Mouse (Mus musculus): Measurements from ENCODE around the gene Atp10b.
A peak's percentile ranks its signal among the peaks of the same experiment; 100 is the strongest.
"Not testable (repeated sequence)": the region's sequence is repeated elsewhere in the genome, so short reads cannot be mapped to it uniquely, and the experiment has no call there.

The Atp10b gene

DNA sequence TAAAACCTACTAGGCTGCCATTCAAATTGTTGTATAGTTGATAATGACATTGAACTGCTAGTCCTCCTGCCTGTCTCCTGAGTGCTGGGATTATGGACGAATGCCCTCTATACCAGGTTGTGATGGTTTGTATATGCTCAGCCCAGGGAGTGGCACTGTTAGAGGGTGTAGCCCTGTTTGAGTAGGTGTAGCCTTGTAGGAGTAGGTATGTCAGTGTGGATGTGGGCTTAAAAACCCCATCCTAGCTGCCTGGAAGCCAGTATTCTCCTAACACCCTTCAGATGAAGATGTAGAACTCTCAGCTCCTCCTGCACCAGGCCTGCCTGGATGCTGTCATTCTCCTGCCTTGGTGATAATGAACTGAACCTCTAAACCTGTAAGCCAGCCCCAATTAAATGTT is at the start of gene Atp10b:
Atp10b (plus strand) TSS at position 301 of the 400 bp plus-strand sequence.
- DNase-seq, result no peak

DNA sequence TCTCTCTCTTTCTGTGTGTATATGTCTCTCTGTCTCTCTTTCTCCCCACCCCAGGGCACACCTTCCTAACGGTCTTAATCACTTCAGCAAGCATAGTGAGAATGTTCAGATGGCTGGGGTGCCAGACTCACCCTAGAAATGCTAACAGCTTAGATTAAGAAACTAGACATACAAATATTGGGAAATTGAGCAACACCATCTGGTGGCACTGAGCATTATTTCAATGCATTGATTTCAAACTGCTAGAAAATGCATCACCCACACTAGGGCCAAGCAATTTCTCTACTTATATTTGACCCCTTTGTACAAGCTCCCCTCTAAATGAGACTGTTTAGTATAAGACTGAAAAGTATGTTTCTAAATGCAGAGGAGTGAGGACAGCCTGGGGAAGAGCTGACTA is 48.3 kb upstream of the Atp10b start:
- DNase-seq, result no peak

DNA sequence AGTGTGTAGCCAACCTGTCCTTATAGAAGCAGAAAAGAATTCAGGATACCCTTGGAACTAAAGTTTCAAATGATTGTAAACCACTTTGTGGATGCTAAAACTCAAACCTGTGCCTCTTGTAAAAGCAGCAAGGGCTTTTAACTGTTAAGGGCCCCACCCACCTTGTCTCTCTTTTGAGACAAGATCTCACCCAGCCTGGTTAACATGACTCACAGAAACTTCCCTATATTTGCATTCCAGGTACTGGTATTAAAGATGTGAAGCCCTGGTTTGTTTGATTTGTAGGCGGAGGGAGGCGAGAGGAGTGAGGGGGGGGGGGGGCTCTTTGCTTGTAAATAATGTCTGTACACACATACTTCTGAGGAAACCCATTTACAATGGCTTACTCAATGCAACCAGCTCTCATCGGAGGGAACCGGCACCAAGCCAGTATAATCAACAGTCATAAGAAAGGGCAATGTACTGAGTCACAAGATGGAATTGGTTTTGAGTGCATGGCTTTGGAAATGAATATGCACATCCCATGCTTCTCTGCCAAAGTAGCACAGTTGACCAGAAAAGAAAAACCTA is 23.7 kb upstream of the Atp10b start:
- DNase-seq, result no peak

DNA sequence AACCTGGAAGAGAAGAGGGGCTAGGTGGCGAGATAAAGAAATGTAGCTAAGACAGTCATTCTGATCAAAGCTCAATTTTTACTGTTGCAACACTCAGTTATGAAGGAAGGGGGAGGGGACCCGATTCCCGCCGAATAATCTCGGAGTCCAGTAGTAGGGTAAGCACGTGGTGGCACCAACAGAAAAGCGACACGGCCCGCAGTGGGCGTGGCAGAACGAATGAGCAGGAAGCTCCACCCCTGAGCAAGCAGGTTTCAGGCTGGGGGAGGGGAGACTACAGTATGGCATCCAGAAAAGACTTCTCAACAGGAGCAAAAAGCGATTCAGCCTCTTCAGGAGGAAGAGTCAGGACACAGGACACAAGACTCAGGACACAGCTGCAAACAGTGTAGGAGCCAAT is 23.1 kb upstream of the Atp10b start:
- not testable (repeated sequence) for DNase-seq

DNA sequence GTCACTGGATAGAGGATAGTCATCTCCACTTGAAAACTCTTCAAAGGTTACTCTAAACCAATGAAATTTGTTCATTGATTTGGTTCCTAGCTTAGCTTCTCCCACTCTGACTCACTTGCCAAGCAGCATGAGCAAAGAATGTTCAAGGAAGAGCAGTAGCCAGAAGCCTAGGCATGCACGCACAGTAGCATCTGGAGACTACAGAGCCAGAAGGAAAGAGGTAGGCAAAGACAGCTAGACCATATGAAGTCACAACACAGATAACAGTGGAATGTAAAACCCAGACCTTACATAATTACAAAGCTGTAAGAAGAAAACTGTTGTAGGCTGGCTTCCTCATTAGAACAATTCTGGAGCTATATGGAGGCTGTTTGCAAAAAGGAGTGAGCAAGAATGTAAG is 8.4 kb upstream of the Atp10b start:
- DNase-seq, result no peak

DNA sequence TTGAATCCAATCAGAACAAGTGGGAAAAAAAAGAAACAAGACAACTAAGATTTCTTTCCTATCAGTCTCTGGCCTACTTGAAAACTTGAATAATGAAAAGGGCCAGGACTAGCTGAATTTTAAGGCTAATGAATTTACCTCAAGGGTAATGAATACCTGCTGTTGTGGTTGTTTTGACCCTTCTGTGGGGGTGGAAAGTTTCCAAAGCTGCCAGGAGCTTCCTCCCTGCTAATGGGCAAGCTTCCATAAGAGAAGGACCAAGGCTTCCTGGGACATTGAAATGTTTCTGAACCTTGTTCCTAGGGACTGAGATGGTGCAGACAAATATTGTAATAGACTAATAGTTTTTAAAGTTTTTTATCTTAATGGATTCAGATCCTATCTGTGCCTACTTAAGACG is 6.9 kb upstream of the Atp10b start:
- no peak for DNase-seq

DNA sequence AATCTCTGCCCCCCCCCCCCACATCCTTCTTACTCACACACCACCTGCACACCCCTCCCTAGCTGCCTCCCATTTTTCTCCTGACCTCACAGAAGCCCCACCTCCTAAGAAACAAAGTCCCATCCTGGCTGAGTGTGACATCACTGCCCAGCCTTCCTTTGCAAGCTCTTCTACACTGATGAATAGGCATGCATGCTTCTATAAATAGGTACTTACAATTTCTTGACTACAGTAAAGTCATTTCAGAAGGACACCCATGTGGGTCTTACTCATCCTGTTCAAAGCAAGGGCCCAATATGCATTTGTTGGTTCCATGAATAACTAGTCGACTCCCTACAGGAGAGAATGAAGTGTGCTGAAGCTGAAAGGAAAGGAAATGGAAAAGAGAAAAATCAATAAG is 5.5 kb upstream of the Atp10b start:
- DNase-seq, result no peak

DNA sequence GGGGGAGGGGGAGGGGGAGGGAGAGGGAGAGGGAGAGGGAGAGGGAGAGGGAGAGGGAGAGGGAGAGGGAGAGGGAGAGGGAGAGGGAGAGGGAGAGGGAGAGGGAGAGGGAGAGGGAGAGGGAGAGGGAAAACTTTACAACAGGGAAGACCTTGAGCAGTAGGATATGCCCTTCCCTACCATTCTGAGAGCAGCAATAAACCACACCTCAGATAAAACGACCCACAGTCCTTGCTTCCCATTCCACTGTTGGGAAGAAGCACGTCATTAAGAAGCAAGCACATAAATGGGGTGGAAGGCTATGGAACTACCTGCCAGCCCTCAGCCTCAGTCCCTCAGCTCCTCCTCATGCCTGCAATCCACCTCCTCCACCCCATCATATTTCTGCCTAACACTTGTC is 4.8 kb upstream of the Atp10b start:
- DNase-seq, result not testable (repeated sequence)

DNA sequence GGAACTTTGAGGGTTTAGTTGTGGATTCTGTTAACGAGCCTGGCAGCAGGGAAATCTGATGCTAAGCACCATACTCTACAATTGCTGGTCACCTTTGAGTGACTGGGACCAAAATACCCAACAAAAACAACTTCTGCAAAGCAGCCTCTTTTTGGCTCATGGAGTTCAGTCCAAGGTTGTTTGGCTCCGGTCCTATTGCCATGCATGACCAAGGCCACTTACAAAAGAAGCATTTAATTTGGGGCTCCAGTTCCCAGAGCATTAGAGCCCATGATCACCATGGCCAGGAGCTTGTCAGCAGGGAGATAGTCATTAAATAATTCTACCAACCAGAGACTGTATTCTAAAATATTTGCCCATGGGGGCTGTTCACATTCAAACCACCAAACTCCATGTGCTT is 2.3 kb upstream of the Atp10b start:
- no peak for DNase-seq

DNA sequence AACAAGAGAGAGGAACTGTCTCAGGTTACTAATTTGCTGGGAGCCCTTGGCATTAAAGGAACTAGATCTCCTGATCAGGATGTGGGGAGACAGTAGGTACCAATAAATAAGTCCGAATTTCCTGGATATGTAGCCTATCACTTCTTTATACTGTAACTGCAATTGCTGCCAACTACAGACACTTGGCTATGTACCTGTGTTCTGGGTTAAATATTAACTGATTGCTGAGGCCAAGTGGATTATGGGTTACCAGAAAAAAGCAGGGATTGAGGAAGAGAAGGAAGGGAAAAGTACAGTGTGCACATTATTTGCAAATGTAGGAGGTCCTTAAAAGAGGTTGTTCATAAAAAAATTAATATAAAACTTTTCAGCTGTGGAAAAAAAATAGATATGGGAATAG is 1.3 kb upstream of the Atp10b start:
- no peak for DNase-seq

DNA sequence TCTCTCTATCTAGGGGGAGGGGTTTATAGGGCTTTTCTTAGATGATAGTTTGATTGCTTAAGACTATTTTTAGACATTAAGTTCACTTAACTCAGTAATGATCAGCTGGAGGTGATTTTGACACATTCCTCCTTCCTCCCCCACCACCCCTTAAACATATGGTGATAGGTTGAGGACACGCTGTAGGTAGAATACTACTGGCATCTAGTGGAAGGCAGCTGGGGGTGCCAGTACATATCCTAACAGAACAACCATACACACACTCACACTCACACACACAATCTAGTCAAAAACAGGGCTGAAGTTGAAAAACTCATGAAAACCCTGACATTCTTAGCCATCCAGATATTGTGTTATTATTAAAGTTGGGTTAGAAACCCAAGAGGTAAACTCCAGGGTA is 5.3 kb downstream of the Atp10b start:
- DNase-seq, result no peak

DNA sequence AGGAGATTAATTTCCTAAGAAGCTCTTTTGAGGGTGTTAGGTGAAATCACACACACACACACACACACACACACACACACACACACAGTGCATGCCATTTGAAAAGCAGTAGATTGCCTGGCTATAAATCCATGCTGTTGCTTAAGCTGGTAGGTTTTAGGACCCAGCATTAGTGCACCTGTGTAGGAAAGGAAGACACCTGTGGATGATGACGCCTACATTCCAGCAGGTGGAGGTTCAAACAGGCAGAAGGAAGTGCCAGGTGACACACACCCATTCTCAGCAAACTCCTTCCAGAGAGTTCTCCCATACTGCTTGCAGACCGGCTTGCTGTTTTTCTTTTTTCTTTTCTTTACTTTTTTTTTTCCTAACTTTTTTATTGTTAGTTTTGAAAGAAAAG is 5.7 kb downstream of the Atp10b start:
- DNase-seq, result no peak

DNA sequence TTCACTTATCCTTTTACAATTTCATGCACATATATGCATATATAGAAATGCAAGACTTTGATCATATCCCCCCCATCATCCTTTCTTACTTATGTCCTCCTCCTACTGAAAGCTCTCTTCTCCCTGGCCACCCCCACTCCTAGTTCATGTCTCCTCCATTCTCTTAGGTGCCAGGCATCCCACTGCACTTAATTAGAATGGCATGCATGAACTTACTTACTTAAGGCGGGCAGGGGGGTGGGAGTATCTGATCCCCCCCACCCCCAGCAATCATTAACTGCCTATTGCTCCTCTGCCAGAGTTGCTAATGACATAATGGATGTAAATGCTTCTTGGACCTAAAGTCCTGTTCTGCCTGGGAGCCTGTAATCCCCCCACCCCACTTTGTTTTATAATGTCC is 9.1 kb downstream of the Atp10b start:
- no peak for DNase-seq

DNA sequence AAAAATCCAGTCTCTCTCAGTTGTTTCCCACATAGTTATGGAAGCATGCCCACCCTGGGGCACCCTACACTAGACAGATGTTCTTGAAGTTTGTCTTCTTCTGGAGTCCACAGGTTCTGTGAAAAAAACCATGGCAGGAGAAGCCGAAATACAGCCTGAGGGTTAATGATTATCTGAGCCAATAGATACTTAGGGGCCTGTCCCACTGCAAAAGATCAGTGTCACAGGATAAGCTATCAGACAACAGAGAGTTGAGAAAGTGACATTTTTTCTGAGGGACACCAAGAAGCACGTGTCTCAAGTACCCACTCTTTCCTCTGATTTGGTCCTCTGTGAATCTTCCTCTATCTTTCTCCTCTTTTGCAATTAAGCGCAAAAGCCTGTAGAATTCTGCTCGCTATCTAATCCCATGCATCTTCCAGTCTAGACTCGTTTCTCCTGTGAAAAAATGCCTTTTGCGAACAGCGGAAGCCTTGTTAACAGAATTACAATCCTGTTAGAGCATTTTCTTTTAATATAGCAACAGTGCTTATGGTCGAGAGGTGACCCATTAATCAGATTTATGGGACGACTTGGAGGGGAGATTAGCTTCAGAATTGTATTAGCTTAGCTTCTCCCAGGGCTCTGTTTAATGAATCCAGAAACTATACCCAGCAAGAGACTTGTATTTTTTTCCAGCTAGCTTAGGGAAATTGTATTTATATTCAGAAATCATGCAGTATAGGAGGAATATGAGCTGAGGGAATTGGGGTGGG is 10.7 kb downstream of the Atp10b start:
- DNase-seq, result no peak

DNA sequence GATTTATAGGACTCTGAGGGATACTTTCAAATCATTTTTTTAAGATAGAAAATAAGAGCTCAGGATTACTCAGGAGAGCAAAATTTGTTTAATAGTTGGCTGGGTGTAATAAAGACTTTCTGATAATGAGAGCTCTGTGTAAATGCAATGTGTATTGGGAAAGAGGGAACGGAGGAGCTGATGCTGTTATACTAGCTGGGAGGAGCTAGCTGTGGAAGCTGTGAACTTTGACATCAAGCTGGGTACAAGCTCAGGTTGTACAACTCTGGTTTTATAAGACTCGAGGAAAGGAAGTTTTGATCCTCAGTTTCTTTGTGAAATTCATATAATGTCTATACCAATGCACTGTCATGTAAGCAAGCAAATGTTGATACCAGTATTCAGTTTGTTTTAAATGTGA is 20.9 kb downstream of the Atp10b start:
- DNase-seq, result no peak

DNA sequence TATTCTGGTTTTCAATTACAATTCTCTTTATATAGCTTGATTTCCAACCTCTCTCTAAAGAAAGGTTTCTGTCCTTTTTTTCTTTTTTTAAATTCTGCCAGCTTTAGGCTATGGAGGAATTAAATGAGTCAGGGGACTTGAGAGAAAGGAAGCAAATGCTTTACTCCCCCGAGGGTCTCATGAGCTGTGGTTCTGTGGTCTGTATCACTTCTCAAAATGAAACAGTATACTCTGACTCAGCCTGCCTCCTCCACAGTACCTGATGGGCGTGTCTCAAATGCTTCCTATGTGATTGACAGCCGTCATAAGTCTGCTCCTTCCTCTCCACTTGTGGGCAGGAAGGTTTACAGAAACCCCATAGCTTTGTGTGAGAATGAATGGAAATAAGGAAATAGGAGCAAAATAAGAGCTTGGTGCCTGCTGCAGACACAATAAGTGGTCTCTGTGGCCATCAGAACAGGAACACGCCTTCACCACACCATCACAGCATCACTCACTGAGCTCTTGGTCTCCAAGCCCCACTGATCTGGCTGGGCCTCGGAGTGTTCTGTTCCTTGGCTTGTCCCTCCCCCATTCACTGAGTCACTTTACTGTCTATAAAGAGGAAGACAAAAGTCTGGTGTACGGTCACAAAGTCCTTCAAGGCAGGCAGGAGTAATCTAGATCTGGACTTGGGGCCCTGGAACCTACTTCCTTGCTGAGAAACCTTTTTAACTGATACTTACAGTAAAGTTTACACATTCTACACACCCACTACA is 24.9 kb downstream of the Atp10b start:
- DNase-seq, result no peak

DNA sequence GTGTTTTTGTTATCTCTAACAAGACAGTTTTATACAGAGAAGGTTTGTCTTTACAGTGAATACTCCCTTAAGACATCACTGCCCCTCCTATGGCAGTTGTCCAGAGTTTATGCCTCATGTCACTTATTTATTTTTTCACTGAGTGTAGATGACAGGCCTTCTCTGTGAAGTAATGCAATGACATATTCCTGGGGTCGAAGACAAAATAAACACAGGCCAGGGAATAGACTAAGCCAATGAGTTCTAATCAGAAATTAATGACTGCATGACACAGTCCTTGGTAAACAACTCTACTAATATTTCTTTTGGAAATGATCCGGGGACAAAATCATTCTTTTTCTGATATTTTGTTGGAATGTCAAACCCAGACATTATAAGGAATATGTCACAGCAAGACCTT is 32.7 kb downstream of the Atp10b start:
- DNase-seq, result no peak

DNA sequence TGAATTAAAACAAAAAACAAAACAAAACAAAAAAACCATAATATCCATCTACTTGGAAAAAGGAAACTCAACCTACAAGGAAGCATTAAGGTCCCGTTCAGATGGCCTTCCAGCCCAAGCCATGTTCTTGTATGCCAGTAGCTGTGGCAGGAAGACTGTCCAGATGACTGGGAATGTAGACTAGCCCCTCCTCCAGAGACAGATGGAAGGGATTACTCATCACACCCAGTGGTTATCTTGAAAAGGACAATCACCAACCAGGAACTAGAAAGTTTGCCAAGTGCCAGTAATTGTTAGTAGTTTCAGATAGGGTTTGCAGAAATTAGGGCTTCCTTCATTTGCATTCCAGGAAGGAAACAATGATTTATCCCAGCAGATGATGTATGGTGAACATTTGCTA is 33.1 kb downstream of the Atp10b start:
- peak; percentile 6 for DNase-seq

DNA sequence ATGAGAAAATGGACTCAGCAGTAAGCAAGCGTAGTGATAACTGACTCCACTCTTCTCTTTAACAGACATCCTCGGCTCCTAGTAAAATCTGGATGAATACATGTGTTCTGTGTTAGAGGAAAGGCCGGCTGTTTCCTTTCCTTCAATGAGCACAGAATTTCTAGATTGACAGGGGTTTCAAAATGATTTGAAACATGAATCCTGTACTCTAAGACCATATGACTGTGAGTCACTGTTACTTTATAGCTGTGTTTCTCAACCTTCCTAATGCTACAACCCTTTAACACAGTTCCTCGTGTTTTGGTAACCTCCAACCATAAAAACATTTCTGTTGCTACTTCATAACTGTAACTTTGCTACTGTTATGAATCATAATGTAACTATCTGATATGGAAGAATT is 33.8 kb downstream of the Atp10b start:
- DNase-seq, result no peak

DNA sequence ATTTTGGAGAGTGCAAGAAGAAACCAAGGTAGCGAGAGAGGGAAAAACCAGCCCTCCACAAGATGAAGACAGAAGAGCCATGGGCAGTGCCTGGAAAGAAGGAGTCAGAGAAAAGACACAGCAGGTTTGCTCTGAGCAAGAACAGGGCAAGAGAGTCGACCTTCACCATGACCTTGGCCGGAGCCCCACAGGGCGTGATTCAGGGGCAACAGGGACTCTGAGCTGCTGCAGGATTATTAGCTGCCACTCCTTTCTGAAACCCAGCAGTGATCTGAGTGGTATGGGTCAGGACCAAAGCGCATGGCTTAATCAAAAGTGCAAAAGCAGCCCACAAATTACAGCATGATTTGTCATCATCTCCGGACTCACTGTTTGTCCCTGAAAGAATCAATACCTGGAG is 36.6 kb downstream of the Atp10b start:
- DNase-seq, result no peak

DNA sequence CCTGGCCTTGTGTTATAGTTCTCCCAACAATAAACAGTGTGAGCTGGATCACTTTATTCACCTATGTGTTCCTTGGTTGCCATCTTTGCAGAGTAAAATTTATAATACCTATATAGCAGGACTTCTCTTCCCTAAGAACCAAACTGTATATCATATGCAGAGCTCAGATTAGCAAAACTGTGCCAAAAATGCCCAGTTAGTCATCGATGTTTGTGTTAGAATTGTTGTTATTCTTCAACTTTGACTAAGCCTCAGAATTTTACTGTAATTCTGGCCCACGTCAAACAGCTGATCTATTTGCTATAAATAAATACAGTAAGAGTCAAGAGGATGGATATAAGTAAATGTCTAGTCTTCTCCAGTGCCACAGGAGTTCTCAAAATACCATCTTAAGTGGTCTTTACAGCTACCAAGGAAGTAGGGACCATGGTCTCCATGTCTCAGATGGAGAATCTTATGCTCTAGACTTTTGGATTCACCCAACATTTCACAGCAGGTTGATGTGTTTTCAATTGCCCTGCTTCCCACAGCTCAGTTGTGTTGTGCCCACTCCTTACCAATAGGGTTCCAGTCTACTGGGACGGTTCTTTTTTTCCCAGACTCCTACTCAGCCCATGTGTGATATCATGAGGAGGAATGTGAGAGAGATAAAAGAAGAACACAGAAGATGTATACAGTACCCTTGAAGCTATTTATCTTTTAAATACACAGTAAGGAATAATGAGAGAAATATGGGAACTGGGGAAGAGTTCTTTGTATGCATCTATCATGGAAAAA is 40.3 kb downstream of the Atp10b start:
- no peak for DNase-seq

DNA sequence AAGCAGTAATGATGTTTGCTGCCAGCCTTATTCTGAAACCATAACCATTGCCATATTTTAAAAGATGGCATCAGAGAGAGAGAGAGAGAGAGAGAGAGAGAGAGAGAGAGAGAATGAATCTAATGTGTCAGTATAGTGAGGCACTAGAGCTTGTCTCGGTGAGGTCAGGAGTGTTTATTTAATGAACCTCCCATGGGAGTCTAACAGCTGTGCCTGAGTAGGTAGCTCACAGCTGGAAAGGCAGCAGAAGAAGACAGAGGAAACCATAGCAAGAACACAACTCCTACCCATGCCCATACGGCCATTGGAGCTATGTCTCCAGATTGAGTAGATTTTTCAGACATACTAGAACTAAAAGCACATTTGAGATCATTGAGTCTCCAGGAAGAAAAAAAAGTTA is 49.1 kb downstream of the Atp10b start:
- no peak for DNase-seq

DNA sequence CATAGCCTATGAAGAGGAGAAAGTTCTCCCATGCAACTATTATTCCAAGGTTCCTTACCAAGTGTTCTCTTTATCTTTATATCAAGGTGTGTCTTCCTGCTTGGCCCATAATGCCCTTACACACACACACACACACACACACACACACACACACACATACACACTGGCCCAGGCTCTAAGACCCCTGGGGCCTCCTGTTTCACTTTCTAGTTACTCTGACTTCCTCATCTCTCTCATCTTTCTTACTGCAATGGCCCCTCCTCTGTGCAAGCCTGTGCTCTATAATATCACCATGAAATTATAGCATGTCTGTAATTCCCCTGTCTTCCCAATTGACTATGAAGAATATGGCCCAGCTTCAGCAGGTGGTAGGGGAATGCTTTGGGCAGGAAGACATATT is 49.7 kb downstream of the Atp10b start:
- no peak for DNase-seq

DNA sequence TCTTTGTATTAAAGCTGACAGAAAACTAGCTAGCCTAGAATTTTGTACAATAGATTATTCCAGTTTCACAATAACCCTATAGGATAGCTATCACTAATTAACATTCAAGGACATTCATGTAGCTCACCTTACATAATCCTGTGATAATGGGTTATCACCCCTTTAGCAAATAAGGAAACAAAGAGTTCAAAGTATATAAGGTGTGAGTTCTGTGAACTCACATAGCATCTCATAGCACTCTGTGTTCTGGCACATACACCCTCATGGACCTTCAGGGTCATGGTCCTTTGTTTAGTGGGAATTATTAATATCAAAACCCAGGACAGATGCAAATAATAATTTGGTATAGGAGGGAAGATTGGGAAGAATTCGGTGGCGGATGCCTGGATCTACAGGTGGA is 50.4 kb downstream of the Atp10b start:
- no peak for DNase-seq
